Mouse (Mus musculus) limb, embryonic 13.5 days (tissue): ENCODE results near the gene Cabp1. TPM values are rescaled to one million over a fixed set of nuclear protein-coding genes. Genes with fewer than 3 reads are reported as not detected.

Source experiments
- ATAC-seq: fragments of 200-750 bp; cut with Nextera tagmentation; 2 replicates; pipeline ENCODE4 v1.8.0; 2017; ENCODE audit warnings: low read depth, moderate number of reproducible peaks, moderate TSS enrichment; ENCODE audit not compliant: low FRiP score
- H3K27ac ChIP-seq: fragments of 300-500 bp; sonication (generic); 2 replicates; pipeline ENCODE4 v1.5.1; 2015; ENCODE audit warnings: inconsistent platforms, mild to moderate bottlenecking, moderate library complexity
- H3K27me3 ChIP-seq: fragments of 300-500 bp; sonication (generic); 2 replicates; pipeline ENCODE4 v1.6.1; 2015; ENCODE audit warnings: mild to moderate bottlenecking, inconsistent platforms
- H3K36me3 ChIP-seq: fragments of 300-500 bp; sonication (generic); 2 replicates; pipeline ENCODE4 v1.6.1; 2015; ENCODE audit warnings: inconsistent platforms, mild to moderate bottlenecking, moderate library complexity
- H3K4me1 ChIP-seq: fragments of 300-500 bp; sonication (generic); 2 replicates; pipeline ENCODE4 v1.6.1; 2015; ENCODE audit warnings: inconsistent platforms
- H3K4me2 ChIP-seq: fragments of 300-500 bp; sonication (generic); replicated peaks from 2 replicates; pipeline ENCODE4 v1.6.1; 2015; ENCODE audit warnings: inconsistent platforms, mild to moderate bottlenecking, moderate library complexity
- H3K4me3 ChIP-seq: fragments of 300-500 bp; sonication (generic); 2 replicates; pipeline ENCODE4 v1.5.1; 2015; ENCODE audit warnings: moderate library complexity, mild to moderate bottlenecking, inconsistent platforms
- H3K9ac ChIP-seq: fragments of 300-500 bp; sonication (generic); 2 replicates; pipeline ENCODE4 v1.6.1; 2015; ENCODE audit warnings: mild to moderate bottlenecking, inconsistent platforms
- H3K9me3 ChIP-seq: fragments of 300-500 bp; sonication (generic); 2 replicates; pipeline ENCODE4 v1.6.1; 2016; ENCODE audit warnings: inconsistent platforms
- WGBS: fragments of 180-500 bp; shearing (Covaris S2); methylation state at CpG from one replicate; pipeline ENCODE4 v1.1.7; 2015; 5-methylcytosine and 5-hydroxymethylcytosine counted together
- polyA plus RNA-seq: library from polyadenylated mRNA; unstranded; fragments of >200 nt; fragmentation: Nextera tagmentation; extraction: Ambion mirVana; gene quantifications from 2 replicates; pipeline ENCODE4 v1.2.1, GENCODE M21; 2015

Cabp1 gene
- polyA plus RNA-seq, 1 experiment from 2014 or later: 0.75 TPM

DNA sequence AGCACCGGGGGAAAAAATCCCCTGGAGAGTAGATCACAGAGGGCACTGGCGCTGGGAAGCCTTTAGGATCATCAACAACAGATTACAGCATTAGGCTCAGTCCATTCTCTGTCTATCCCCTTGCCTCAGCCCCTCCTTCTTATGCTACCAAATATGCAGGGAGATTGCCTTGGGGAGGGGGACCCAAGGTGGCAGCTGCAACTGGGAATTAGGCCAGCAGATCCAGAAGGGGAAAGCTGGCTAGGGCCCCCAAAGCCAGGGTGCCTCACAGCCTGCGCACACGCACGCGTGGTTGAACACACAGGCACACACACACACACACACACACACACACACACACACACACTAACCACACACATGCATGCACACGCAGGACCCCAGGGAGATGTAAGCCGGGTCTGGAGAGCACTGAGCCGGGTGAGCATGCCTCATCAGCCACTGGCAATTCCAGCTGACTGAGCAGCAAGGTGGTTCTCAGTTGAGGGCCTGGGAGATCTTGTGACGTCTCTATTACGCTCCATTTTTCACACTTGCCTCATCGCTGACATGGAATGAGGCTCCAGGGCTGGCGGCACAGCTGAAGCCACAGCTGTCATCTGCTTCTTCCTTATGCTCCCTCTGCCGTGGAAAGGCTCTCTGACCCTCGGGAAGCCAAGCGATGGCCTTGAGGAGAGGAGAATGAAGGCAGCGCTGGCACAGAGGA, 7.7 kb downstream of the Cabp1 start:
- Histone ChIP-seq H3K36me3 (no peaks in the 10 kb centered on the region), H3K9me3 (no peaks in the 10 kb centered on the region), H3K27ac (no peak overlapping the region), H3K4me1 (peaks cover 22% of the 10 kb centered on the region), H3K4me3 (peak overlapping the region; percentile 2; the same call in 1 of the 2 replicates), H3K4me2 (peak overlapping the region; percentile 50), H3K27me3 (peaks cover 49% of the 10 kb centered on the region), H3K9ac (no peak overlapping the region; the same call in 1 of the 2 replicates)
- peak; percentile 49; the same call in 1 of the 2 replicates for ATAC-seq
- 39% methylated on average over 17 of the region's 17 CpGs for WGBS

DNA sequence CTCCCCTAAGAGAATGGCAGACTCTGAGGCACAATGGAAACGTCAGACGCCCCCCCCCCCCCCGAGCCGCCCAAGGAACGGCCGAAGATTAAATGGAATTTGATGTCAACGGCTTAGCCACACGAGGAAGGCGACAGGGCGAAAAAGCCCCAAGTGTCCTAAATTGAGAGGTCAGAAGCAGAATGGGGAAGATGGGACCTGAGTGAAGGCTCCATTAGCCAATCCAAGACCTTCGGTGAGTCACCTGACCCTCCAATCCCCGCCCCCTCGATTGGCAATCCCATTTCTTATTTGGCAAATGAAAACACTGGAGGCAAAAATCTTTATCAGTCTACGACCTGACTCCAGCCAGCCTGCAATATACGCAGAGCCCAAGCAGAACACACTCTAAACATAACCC, 9.5 kb downstream of the Cabp1 start:
- no peaks in the 10 kb centered on the region for H3K9me3 ChIP-seq
- ATAC-seq: no peak
- H3K4me1 ChIP-seq: peaks cover 26% of the 10 kb centered on the region
- H3K9ac ChIP-seq: no peak overlapping the region
- no peaks in the 10 kb centered on the region for H3K36me3 ChIP-seq
- 0 out of 2 replicates have a peak overlapping the region, but pooled peaks have one; percentile 7 for H3K4me2 ChIP-seq
- H3K4me3 ChIP-seq: no peak overlapping the region
- H3K27ac ChIP-seq: no peak overlapping the region
- 35% methylated on average over 15 of the region's 15 CpGs for WGBS
- peaks cover 31% of the 10 kb centered on the region for H3K27me3 ChIP-seq

DNA sequence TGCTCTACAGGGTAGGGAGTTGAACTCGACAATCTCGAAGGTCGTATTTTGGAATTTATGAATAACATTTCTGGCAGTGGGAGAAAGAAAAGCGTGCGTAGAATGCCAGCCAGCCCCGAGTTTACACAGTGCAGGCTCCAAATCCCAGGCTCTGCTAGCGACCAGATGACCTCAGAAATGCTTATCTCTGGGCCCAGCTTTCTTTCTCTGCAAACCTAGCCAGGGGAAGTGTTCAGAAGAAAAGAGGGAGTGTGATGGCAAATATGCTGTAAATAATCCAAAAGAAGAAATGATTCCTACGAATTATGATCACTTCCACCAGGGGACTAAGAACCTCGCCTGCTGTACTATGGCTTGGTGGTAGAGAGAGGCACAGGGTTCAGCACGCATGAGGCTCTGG, 10.7 kb downstream of the Cabp1 start:
- no peak for ATAC-seq
- peaks cover 26% of the 10 kb centered on the region for H3K4me1 ChIP-seq
- WGBS: 76% methylated on average over 10 of the region's 10 CpGs

DNA sequence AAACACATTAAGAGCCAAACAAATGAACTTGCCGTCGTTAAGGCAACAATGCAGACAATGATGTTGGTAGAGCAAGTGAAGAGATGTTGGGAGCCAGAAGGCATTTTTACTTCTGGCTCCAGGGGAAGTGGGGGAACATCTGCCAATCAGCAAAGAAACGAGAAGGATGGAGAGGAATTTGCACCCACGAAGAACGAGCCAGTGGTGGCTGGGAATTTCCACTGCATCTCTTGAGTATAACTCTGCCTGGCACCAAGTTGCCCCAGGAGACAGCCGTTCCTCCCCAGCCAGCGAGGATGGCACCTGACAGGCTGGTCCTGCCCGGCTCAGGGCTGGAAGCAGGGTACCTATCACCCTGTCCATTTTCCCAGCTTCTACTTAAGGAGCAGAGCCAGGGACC, 11.3 kb downstream of the Cabp1 start:
- Histone ChIP-seq H3K4me2 (no peak overlapping the region), H3K4me3 (no peak overlapping the region), H3K27me3 (peaks cover 25% of the 10 kb centered on the region; the same call in 1 of the 2 replicates), H3K9me3 (no peaks in the 10 kb centered on the region), H3K9ac (0 out of 2 replicates have a peak overlapping the region, but pooled peaks have one; percentile 8), H3K27ac (no peak overlapping the region), H3K36me3 (no peaks in the 10 kb centered on the region), H3K4me1 (peaks cover 26% of the 10 kb centered on the region)
- no peak for ATAC-seq
- 80% methylated on average over 8 of the region's 8 CpGs for WGBS

More for the DNA sequence above, 10.7 kb downstream of the Cabp1 start:
- H3K27me3 ChIP-seq: peaks cover 25% of the 10 kb centered on the region; the same call in 1 of the 2 replicates
- H3K4me3 ChIP-seq: no peak overlapping the region
- no peak overlapping the region for H3K27ac ChIP-seq
- H3K36me3 ChIP-seq: no peaks in the 10 kb centered on the region
- H3K9me3 ChIP-seq: no peaks in the 10 kb centered on the region
- H3K4me2 ChIP-seq: no peak overlapping the region
- H3K9ac ChIP-seq: no peak overlapping the region

DNA sequence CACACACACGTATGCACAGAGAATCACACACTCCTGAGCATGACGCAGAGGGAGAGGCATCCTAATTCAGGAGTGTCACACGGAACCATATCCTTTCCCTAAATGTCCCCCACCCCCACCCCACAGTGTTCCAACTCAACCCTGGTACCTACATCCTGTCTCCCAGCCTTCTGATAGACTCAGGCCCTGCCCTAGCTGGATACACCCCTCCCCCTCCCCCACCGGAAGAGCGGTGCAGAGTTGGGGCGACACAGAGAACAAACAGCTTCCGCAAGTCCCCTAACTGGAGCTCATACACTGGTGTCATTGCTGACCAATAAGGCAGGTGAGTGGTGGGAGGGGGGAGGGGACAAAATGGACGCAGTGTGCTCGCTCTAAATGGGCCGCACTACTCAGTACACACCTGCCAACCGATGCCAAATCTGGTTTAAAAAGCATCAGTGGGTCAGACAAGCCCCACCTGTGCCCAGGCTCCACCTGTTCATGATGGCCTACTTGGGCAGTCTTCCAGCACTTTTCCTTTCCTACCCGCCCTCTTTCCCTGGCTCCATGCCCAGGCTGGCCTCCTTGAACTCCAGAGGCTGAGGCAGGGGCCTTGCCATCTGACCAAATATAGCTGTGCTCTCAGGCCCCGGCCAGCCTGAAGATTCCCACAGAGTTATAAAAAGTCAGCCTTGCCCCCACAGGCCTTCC, 12.8 kb downstream of the Cabp1 start:
- peaks cover 11% of the 10 kb centered on the region; the same call in 1 of the 2 replicates for H3K27me3 ChIP-seq
- no peak for ATAC-seq
- H3K9me3 ChIP-seq: no peaks in the 10 kb centered on the region
- H3K36me3 ChIP-seq: no peaks in the 10 kb centered on the region
- H3K4me2 ChIP-seq: no peak overlapping the region
- H3K27ac ChIP-seq: no peak overlapping the region
- H3K4me1 ChIP-seq: peaks cover 13% of the 10 kb centered on the region
- H3K4me3 ChIP-seq: no peak overlapping the region
- WGBS: 80% methylated on average over 13 of the region's 13 CpGs
- H3K9ac ChIP-seq: no peak overlapping the region

DNA sequence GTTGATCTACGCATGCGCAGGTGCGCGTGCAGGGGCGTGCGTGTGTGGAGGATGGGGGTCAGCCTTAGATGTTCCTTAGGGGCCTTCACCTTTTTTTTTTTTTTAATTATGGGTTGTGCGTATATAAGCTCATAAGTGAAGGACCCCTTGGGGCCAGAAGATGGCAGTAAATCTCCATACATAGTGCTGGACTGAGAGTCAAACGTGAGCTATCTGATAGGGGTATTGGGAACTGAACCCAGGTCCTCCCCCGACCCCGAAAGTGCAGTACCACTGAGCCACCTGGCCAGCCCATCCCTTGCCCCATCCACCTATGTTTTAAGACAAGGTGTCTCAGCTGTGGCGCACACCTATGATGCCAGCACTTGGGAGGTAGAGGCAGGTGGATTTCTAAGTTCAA, 14.6 kb downstream of the Cabp1 start:
- Histone ChIP-seq H3K4me1 (peaks cover 9% of the 10 kb centered on the region; the same call in 1 of the 2 replicates), H3K4me3 (no peak overlapping the region), H3K4me2 (no peak overlapping the region), H3K9me3 (no peaks in the 10 kb centered on the region), H3K27ac (no peak overlapping the region), H3K27me3 (no peaks in the 10 kb centered on the region), H3K36me3 (no peaks in the 10 kb centered on the region), H3K9ac (no peak overlapping the region)
- ATAC-seq: no peak
- 93% methylated on average over 11 of the region's 11 CpGs for WGBS

DNA sequence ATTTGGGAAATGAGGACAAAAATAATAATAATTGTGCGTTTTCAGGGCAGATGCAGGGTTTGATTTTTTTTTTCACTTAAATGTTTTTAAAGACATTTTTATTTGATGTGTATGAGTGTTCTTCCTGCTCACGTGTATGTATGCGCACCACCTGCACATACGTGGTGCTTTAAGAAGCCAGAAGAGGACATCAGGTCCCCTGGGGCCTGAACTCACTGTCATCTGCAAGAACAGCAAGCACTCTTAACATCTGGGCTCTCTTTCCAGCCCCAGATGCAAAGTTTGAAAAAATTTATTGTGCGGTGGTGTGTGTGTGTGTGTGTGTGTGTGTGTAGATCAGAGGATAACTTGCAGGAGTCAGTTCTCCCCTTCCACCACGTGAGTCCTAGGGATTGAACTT, 16.3 kb downstream of the Cabp1 start:
- no peak overlapping the region for H3K27ac ChIP-seq

DNA sequence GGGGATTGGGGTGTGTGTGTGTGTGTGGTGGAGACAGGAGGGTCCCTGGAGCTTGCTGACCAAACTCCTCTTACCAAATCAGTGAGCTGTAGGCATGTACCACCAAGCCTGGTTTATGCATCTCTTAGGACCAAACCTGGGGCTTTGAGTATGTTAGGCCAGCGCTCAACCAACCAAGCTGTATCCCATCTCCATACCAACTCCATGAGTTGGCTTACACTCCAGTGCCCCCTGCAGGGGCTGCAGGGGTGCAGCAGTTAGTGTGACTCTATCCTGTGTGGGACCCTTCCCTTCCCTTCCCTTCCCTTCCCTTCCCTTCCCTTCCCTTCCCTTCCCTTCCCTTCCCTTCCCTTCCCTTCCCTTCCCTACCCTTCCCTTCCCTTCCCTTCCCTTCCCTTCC, 19.6 kb downstream of the Cabp1 start:
- Histone ChIP-seq H3K4me3 (no peak overlapping the region), H3K9ac (no peak overlapping the region), H3K27ac (no peak overlapping the region), H3K4me2 (no peak overlapping the region), H3K27me3 (no peaks in the 10 kb centered on the region), H3K36me3 (no peaks in the 10 kb centered on the region), H3K9me3 (no peaks in the 10 kb centered on the region), H3K4me1 (no peaks in the 10 kb centered on the region)
- WGBS: 83% methylated on average over 1 of the region's 1 CpGs
- ATAC-seq: no peak

More for the DNA sequence above, 16.3 kb downstream of the Cabp1 start:
- H3K4me2 ChIP-seq: no peak overlapping the region
- H3K36me3 ChIP-seq: no peaks in the 10 kb centered on the region
- H3K4me3 ChIP-seq: no peak overlapping the region
- H3K4me1 ChIP-seq: peaks cover 9% of the 10 kb centered on the region; the same call in 1 of the 2 replicates
- WGBS: 71% methylated on average over 6 of the region's 6 CpGs
- no peak overlapping the region for H3K9ac ChIP-seq
- ATAC-seq: no peak
- no peaks in the 10 kb centered on the region for H3K9me3 ChIP-seq
- no peaks in the 10 kb centered on the region for H3K27me3 ChIP-seq

DNA sequence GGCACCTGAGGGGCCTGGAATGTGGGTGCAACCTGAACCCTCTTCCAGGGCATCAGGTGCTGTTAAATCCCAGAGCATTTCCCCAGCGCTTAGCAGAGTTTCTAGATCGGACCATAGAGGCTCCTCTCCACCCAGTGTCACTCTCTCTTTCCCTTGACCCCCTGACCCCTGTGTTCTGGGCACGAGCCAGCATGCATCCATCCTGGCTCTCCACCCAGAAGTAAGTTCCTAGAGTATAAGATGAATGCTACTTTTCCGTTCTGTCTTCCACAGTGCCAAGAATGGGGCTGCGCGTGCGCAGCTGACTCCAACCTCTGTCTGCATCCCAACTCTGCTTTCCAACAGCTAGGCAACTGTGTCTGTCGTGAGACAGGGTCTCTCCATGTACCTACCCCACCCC, 24.0 kb downstream of the Cabp1 start:
- no peak overlapping the region for H3K4me3 ChIP-seq
- 83% methylated on average over 8 of the region's 8 CpGs for WGBS
- peaks cover 20% of the 10 kb centered on the region for H3K4me1 ChIP-seq

DNA sequence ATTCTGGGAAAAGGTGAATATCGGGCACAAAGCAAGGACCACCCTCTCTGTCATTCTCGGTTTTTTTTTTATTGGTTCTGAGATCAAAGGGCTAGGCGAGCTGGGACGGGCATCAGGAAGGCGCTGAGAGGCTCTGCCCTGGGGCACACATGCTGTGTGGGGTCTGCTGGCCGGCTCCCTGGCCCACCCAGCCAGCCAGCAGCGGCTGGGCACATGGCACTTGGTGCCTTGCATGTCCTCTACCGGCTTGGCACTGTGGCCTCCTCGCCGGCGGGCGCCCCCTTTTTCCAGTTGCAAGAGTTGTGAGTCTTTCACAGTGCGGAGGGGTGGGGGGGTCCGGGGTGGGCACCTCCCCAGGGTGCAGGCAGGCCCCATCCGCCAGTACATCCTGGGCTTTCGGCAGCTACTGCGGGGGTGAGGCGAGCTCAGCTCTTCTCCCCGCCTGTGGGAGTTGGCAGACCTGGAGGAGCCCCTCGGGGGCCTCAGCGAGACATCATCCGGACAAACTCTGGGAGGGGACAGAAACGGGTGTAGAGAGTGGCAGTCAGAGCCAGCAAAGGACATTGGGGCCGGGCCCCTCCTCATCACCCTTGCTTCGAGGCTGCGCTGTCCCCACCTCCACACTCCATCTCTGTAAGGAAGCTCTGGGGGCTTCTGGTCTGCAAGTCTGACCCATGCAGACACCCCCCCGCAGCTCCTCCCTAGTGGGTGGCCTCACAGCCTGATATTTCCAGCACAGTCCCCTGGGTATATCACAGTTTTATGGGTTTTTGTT, 25.4 kb downstream of the Cabp1 start:
- Histone ChIP-seq H3K4me2 (peak overlapping the region; percentile 35), H3K4me1 (peaks cover 20% of the 10 kb centered on the region), H3K9ac (no peak overlapping the region), H3K4me3 (no peak overlapping the region), H3K36me3 (no peaks in the 10 kb centered on the region), H3K27me3 (no peaks in the 10 kb centered on the region), H3K27ac (no peak overlapping the region), H3K9me3 (no peaks in the 10 kb centered on the region)
- ATAC-seq: no peak
- 33% methylated on average over 27 of the region's 27 CpGs for WGBS

More for the DNA sequence above, 24.0 kb downstream of the Cabp1 start:
- Histone ChIP-seq H3K9ac (no peak overlapping the region), H3K27me3 (no peaks in the 10 kb centered on the region), H3K9me3 (no peaks in the 10 kb centered on the region), H3K4me2 (no peak overlapping the region), H3K36me3 (no peaks in the 10 kb centered on the region), H3K27ac (no peak overlapping the region)
- ATAC-seq: no peak

DNA sequence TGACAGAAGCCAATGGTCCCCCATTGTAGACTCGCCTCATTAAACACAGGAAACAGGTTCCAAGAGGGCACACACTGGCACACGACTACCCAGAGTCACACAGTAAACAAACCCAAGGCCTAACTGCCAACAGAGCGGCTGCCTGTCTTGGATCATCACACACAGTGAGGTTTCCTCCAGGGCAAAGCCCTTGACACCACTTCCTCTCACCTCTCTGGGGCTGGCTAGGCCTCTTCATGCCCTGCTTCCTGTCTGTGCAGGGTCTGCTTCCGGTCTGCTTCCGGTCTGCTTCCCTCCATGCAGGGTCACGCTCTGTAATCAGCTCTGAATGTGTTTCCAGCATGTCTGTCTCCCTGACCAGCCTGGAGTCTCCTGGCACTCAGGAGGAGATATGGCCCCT, 26.8 kb downstream of the Cabp1 start:
- 56% methylated on average over 6 of the region's 6 CpGs for WGBS
- H3K27me3 ChIP-seq: no peaks in the 10 kb centered on the region
- peaks cover 28% of the 10 kb centered on the region for H3K4me1 ChIP-seq
- H3K9me3 ChIP-seq: no peaks in the 10 kb centered on the region
- no peak for ATAC-seq
- no peak overlapping the region for H3K9ac ChIP-seq
- no peak overlapping the region for H3K4me2 ChIP-seq
- H3K36me3 ChIP-seq: no peaks in the 10 kb centered on the region
- H3K27ac ChIP-seq: no peak overlapping the region
- H3K4me3 ChIP-seq: no peak overlapping the region

DNA sequence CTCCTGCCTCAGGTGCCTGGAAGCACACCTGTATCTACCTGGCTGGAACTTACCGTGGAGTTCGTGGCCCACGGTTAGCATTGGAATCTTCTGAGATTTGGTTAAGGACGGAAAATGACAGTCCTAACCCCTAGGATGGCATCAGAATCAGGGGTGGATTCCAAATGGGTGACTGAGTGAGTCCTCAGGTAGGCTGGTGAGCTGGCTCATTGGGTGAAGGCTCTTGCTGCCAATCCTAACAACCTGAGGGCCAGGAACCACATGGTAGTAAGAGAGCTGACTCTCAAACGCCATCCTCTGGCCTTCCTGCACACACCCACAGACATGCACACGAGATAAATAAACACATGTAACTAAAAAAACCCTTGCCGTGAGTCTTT, 27.4 kb downstream of the Cabp1 start:
- 82% methylated on average over 7 of the region's 7 CpGs for WGBS
- no peaks in the 10 kb centered on the region for H3K9me3 ChIP-seq
- ATAC-seq: no peak
- peaks cover 28% of the 10 kb centered on the region for H3K4me1 ChIP-seq
- H3K27me3 ChIP-seq: no peaks in the 10 kb centered on the region
- no peak overlapping the region for H3K9ac ChIP-seq
- no peaks in the 10 kb centered on the region for H3K36me3 ChIP-seq
- no peak overlapping the region for H3K27ac ChIP-seq
- H3K4me2 ChIP-seq: no peak overlapping the region
- no peak overlapping the region for H3K4me3 ChIP-seq
